Mouse (Mus musculus) cerebellum, postnatal 25 days (tissue): ENCODE measurements around the gene F2rl2.

Experiments
- DNase-seq, 2 experiments: peaks; one replicate each; pipeline ENCODE4 v3.0.0; 2021; ENCODE audit warnings: mixed read lengths in 2 of 2

F2rl2 gene

DNA sequence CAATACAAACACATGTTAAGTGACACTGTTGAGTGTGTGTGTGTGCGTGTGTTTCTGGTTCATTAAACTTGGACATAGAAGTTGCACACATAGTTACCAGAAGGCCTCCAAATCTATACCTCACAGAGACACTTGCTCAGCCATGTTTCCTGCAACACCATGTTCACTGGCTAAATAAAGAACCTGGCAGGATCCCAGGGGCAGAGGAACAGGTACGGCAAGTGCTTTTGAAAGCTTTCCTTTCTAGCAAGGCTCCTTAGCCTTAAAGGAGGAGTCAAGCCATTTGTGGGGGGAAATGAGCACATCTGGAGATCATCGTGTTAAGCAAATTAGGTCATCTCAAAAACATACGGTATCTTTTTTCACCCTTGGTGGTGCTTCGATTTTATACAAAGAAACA, 6.7 kb downstream of the F2rl2 start:
- no peak for DNase-seq

DNA sequence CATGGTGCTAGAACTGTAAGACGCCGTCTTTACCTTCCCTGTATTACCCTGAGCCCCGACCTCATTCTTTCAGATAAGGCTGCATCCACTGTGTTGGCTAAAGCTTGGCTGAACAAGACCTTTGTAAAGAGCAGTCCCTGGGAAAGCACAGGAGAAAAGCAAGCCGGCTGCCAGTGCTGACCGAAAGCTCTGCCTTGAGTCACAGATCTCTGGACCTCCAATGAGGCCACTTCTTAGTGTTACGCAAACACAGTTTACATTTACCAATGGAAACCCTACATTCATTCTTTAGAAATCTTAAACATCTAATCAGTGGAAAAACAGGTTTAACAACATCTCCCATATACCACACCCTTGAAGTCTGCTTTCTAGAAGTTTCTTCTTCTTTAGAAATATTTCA, 8.9 kb downstream of the F2rl2 start:
- no peak for DNase-seq

GRCm38 (mm10) chr13:95712054-95712453, 15.4 kb downstream of the F2rl2 start:
- DNase-seq = no peak

DNA sequence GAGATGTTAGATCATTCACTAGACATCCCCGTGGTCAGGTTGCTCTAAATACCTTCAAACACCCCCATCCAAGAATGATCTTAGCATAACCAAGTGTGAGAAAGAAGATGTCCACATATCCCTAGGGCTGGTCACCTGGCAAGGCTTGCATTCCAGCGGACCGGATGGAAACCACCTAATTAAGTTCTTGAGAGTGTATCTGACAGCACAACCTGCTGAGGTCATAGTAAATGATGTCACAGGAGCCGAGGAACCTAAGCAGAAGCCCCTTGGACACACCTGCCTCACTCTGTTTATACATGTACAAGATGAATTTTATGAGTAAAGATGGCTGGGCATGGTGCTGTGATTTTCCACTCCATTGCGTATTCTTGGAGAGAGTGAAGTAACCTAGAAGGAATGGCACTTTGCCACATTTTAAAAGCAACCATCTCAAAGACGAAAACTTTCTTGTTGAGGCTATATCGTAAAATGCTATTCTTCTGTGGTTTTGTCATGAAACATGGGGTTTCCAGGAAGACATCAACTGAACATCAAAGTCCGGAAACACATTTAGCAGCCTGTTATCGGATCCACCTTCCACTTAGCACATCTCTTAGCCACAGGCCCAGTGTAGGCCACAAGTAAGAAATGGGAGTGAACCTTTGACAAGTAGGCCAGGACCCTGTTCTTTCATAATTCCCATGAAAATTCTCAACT, 16.1 kb downstream of the F2rl2 start:
- no peak for DNase-seq

GRCm38 (mm10) chr13:95714271-95714975, 17.8 kb downstream of the F2rl2 start:
- no peak for DNase-seq

DNA sequence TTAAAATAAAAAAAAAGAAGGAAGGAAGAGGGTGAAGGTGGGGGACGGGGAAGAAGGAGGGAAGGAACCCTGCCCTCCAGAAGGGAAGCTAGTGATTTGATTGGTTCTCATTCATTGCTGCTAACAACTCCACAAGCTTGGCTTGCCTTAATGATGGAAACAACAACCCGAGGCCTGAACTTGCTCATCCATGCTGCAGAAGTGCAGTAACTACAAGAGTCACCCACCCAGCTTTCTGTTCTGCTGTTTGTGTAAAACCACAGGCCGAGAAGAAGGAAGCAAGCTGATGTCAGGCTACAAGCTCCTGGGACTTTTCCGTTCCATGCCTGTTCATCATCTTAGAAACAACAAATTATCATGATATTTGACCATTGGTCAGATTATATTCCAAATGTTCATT, 18.7 kb downstream of the F2rl2 start:
- no peak for DNase-seq

GRCm38 (mm10) chr13:95719320-95720232, 22.9 kb downstream of the F2rl2 start:
- peak; percentile 69 to 74 for DNase-seq

- DNase-seq = no peak
These were observed 33.8 kb downstream of the F2rl2 start for GRCm38 (mm10) chr13:95730491-95730890.

DNA sequence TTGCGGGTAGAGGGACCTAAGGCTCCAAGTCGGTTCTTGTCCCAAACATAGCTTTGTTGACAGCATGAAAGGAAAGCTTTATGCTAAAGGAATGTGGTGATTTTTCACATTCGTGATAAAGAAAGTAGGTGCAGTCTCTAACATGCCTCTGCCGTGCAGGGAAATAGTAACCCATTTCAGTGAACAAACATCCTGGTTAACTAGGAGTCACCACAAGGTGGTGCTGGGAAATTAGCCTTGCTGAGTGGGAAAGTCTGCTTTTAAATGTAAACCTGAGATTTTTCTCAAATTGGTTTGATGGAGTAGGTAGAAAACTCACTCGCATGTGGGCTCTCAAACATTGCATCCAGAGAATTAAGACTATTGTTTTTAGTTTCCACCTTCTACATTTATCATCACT, 43.0 kb downstream of the F2rl2 start:
- DNase-seq = peak in 1 of 2 experiments; percentile 34

- DNase-seq = no peak
These were observed 45.4 kb downstream of the F2rl2 start for GRCm38 (mm10) chr13:95741813-95742689.

- no peak for DNase-seq
These were observed 46.3 kb downstream of the F2rl2 start for GRCm38 (mm10) chr13:95742881-95743466.

- DNase-seq = no peak
These were observed 48.8 kb downstream of the F2rl2 start for GRCm38 (mm10) chr13:95745451-95745850.

- DNase-seq = peak; percentile 53 to 76
These were observed 49.9 kb downstream of the F2rl2 start for GRCm38 (mm10) chr13:95746509-95746908.

DNA sequence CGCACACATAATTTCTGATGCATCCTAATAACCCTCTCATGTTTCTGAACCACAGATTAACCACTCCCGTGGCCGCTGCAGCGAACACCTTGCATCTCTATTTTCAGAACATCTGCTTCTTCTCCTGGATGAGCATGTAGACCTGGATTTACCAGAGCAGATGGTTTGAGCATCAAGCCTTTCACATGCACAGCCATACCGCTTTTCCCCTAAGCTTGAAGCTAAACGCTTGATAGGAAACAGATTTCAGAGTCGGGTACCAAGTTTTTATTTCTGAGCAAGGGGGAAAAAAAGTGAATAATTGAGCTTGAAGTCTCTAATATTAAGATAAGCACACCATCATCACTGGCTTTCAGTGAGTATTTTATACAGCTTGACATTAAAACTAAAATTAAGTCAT, 50.4 kb downstream of the F2rl2 start:
- DNase-seq = no peak

- DNase-seq = no peak
These were observed 50.9 kb downstream of the F2rl2 start for GRCm38 (mm10) chr13:95747541-95747940.
